Mouse (Mus musculus) lung, postnatal 0 days (tissue): Measurements from ENCODE around the gene Ubr4. TPM values are rescaled to one million over a fixed set of nuclear protein-coding genes. Genes with fewer than 3 reads are reported as not detected.
A peak's percentile ranks its signal among the peaks of the same experiment; 100 is the strongest.

Experiments
- ATAC-seq: fragments of 200-750 bp; cut with Nextera tagmentation; 2 replicates; pipeline ENCODE4 v1.8.0; 2017; ENCODE audit warnings: moderate library complexity
- DNase-seq: peaks from one replicate; pipeline ENCODE4 v3.0.0-alpha.2; 2016; ENCODE audit warnings: low spot score
- H3K27ac ChIP-seq: fragments of 300-500 bp; sonication (generic); 2 replicates; pipeline ENCODE4 v1.5.1; 2014; ENCODE audit warnings: antibody characterized with exemption, mild to moderate bottlenecking, low read length, mixed read lengths
- H3K27me3 ChIP-seq: fragments of 300-500 bp; sonication (generic); replicated peaks from 2 replicates; pipeline ENCODE4 v1.6.1; 2014; ENCODE audit warnings: low read length, mixed read lengths; ENCODE audit not compliant: insufficient read depth
- H3K36me3 ChIP-seq: fragments of 300-500 bp; sonication (generic); 2 replicates; pipeline ENCODE4 v1.6.1; 2014; ENCODE audit warnings: low read length, mixed read lengths; ENCODE audit not compliant: insufficient read depth
- H3K4me1 ChIP-seq: fragments of 300-500 bp; sonication (generic); 2 replicates; pipeline ENCODE4 v1.6.1; 2014; ENCODE audit warnings: antibody characterized with exemption, low read depth, low read length, mixed read lengths; ENCODE audit not compliant: insufficient read depth
- H3K4me2 ChIP-seq: fragments of 300-500 bp; sonication (generic); replicated peaks from 2 replicates; pipeline ENCODE4 v1.6.1; 2014; ENCODE audit warnings: low read depth, mild to moderate bottlenecking, low read length, moderate library complexity, mixed read lengths
- H3K4me3 ChIP-seq: fragments of 300-500 bp; sonication (generic); 2 replicates; pipeline ENCODE4 v1.5.1; 2014; ENCODE audit warnings: low read depth, low read length
- H3K9ac ChIP-seq: fragments of 300-500 bp; sonication (generic); replicated peaks from 2 replicates; pipeline ENCODE4 v1.6.1; 2014; ENCODE audit warnings: low read depth, mild to moderate bottlenecking
- H3K9me3 ChIP-seq: fragments of 300-500 bp; sonication (generic); 2 replicates; pipeline ENCODE4 v1.6.1; 2016; ENCODE audit warnings: low read length, mixed read lengths
- CTCF ChIP-seq: IDR thresholded peaks from 2 replicates; pipeline ENCODE4 v1.5.1; 2016; ENCODE audit warnings: antibody characterized with exemption, mild to moderate bottlenecking
- EP300 ChIP-seq: IDR thresholded peaks from 2 replicates; pipeline ENCODE4 v1.6.1; 2016; ENCODE audit warnings: antibody characterized with exemption, mild to moderate bottlenecking, control low read depth
- WGBS: fragments of 180-500 bp; shearing (Covaris S2); extraction: QIAGEN DNeasy Blood & Tissue Kit; methylation state at CpG from one replicate; pipeline ENCODE4 v1.1.7; 2014; 5-methylcytosine and 5-hydroxymethylcytosine counted together
- polyA plus RNA-seq: library from polyadenylated mRNA; unstranded; fragments of >200 nt; fragmentation: Nextera tagmentation; extraction: Ambion mirVana; gene quantifications from 2 replicates; pipeline ENCODE4 v1.2.1, GENCODE M21; 2015

Ubr4 gene
- polyA plus RNA-seq, 1 experiment from 2014 or later = 50.8 TPM

DNA sequence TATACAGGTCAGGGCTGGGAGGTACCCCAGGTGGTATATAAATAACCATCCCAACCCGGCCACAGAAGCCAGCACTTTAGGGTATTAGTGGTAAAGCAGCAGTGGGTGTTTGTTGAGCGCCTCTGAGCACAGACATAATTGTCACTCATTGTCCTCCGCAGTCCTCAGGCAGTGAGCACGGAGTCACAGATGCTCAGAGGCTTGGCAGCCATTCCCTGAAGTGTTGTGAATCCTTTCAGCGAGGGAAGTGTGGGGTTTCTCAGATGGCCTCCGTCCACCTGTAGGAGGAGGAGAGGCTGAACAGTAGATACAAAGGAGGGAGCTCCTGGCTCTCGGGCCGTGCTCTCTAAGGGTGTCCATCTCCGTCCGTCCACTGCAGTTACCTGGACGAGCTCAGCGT lies 111.8 kb downstream of the Ubr4 start:
- Histone ChIP-seq H3K4me3 (no peak overlapping the region), H3K27me3 (no peaks in the 10 kb centered on the region), H3K9me3 (no peaks in the 10 kb centered on the region), H3K36me3 (peaks cover 78% of the 10 kb centered on the region), H3K9ac (no peak overlapping the region), H3K27ac (no peak overlapping the region), H3K4me1 (no peaks in the 10 kb centered on the region), H3K4me2 (no peak overlapping the region)
- ATAC-seq = no peak
- no peak for TF ChIP-seq EP300
- TF ChIP-seq CTCF = no peak
- no peak for DNase-seq
- 89% methylated on average over 12 of the region's 12 CpGs for WGBS

DNA sequence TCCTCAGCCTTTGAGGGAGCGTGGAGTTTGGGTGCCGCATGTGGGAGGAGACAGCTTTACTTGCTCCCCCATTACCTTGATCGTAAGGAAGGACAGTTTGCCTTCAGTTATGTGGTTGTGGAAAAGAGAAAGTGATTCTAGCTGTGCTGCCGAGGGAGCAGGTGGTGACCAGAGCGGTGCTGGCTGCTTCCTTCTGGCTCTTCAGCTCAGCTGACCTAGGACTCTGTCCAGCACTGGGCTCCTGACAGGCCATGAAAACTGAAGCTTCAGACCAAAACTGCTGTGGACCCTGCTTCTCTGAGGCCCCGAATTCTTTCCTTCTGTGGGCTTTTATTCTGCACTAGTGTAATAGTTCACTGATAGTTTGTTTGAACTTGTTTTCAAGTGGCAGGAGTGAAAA lies 114.1 kb downstream of the Ubr4 start:
- no peak for ATAC-seq
- H3K4me1 ChIP-seq = no peaks in the 10 kb centered on the region
- H3K9ac ChIP-seq = no peak overlapping the region
- TF ChIP-seq EP300 = no peak
- no peak overlapping the region for H3K4me3 ChIP-seq
- 90% methylated on average over 6 of the region's 6 CpGs for WGBS
- no peak overlapping the region for H3K4me2 ChIP-seq
- no peaks in the 10 kb centered on the region for H3K9me3 ChIP-seq
- H3K27me3 ChIP-seq = no peaks in the 10 kb centered on the region
- peaks cover 89% of the 10 kb centered on the region for H3K36me3 ChIP-seq
- DNase-seq = no peak
- H3K27ac ChIP-seq = no peak overlapping the region

GRCm38 (mm10) chr4:139470198-139470597 lies 117.8 kb downstream of the Ubr4 start:
- H3K27me3 ChIP-seq = no peaks in the 10 kb centered on the region
- ATAC-seq (peak; percentile 80), DNase-seq (peak; percentile 83)
- no peak overlapping the region for H3K9ac ChIP-seq
- peaks cover 89% of the 10 kb centered on the region for H3K36me3 ChIP-seq
- H3K4me3 ChIP-seq = no peak overlapping the region
- no peak overlapping the region for H3K27ac ChIP-seq
- no peak overlapping the region for H3K4me2 ChIP-seq
- no peaks in the 10 kb centered on the region for H3K9me3 ChIP-seq
- no peaks in the 10 kb centered on the region for H3K4me1 ChIP-seq
- 31% methylated on average over 7 of the region's 7 CpGs for WGBS
- TF ChIP-seq CTCF = peak; percentile 95
- no peak for TF ChIP-seq EP300

DNA sequence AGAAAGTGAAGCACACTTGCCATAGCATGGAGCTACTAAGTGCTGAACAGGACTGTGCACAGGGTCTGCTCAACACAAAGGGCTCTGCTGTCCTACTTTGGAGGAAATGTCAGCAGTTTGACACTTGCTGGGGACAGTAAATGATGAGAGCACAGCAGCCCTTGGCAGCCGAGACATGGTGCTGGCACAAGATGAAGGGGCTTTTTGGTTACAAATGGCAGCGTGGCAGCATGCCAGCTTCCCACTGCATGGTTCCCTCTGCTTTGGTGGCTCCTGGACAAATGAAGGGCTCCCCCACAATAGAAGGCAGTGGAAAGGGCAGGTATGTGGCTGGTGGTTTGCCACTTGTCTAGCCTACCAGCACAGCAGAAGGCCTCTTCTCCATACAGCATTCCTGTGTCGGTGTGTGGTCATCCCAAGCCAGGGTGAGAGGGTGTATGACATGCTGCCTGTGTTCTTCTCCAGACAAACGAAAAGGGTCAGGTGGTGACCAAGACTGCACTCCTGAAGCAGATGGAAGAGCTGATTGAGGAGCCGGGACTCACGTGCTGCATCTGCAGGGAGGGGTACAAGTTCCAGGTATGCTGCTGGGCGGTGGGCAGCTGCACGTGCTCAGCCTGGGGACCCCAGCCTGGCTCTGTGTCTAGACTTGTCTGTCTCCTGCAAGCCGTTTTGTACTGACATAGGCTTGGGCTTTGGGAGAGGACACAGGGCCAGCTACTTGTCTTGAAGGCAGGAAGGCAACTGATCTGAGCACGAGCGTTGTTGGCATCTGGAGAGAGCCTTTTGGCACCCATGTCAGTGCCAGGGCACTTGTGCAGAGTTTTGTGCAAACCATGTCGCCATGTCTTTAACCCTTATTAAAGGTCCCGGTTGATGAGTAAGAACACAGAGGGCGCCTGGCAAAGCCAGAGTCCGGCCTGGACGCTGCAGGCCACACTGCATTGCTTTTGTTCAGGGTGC lies 124.5 kb downstream of the Ubr4 start:
- ATAC-seq (no peak), DNase-seq (no peak)
- no peak overlapping the region for H3K4me2 ChIP-seq

DNA sequence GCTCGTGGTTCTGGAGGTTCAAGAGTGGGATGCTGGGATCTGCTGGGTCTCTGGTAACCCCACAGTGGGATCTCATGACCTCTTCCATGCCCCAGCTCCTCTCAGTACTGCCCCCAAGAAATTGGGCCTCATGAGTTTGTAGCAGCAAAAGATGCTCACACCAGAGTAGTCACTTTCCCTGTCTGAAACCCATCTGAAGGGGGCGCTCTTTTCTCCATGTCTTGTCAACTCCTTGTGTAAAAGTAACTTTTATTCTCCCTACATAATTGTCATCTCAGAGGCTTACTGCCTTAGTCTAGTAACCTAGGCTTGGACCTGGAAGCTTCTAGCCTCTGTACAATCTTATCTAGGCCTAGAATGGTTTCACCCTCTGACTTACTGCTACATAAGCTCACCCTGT lies 125.6 kb downstream of the Ubr4 start:
- Histone ChIP-seq H3K4me2 (no peak overlapping the region), H3K9me3 (no peaks in the 10 kb centered on the region), H3K9ac (no peak overlapping the region), H3K27ac (no peak overlapping the region), H3K36me3 (peaks cover 86% of the 10 kb centered on the region), H3K4me3 (no peak overlapping the region), H3K27me3 (no peaks in the 10 kb centered on the region), H3K4me1 (no peaks in the 10 kb centered on the region)
- TF ChIP-seq CTCF = peak; percentile 44
- no peak for TF ChIP-seq EP300
- ATAC-seq (no peak), DNase-seq (peak; percentile 23)
- WGBS = 79% methylated on average over 2 of the region's 2 CpGs

More for the DNA sequence above, 124.5 kb downstream of the Ubr4 start:
- WGBS = 84% methylated on average over 16 of the region's 16 CpGs
- TF ChIP-seq CTCF = no peak
- no peak for TF ChIP-seq EP300
- no peaks in the 10 kb centered on the region for H3K4me1 ChIP-seq
- no peak overlapping the region for H3K4me3 ChIP-seq
- H3K27me3 ChIP-seq = no peaks in the 10 kb centered on the region
- H3K9me3 ChIP-seq = no peaks in the 10 kb centered on the region
- peaks cover 85% of the 10 kb centered on the region for H3K36me3 ChIP-seq
- H3K9ac ChIP-seq = no peak overlapping the region
- H3K27ac ChIP-seq = no peak overlapping the region

DNA sequence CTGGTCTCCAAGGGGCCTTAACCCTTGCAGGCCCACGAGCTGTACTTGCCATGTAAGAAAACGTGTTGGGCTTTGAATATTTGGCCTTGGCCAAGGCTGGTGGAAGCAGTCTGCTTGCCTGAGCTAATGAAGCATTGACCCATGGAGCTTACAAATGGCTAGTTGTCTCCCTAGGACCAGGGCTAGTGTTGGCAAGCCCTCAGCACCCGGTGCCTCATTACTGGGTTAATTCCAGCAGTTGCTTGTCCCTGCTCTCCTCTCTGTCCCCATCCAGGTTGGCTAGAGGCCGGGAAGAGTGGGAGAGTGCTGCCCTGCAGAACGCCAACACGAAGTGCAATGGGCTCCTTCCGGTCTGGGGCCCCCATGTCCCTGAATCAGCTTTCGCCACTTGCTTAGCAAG lies 126.8 kb downstream of the Ubr4 start:
- TF ChIP-seq CTCF (no peak), EP300 (no peak)
- Histone ChIP-seq H3K36me3 (peaks cover 80% of the 10 kb centered on the region), H3K4me1 (no peaks in the 10 kb centered on the region)

More for the DNA sequence above, 126.8 kb downstream of the Ubr4 start:
- ATAC-seq = no peak
- no peaks in the 10 kb centered on the region for H3K27me3 ChIP-seq
- no peak overlapping the region for H3K27ac ChIP-seq
- no peaks in the 10 kb centered on the region for H3K9me3 ChIP-seq
- WGBS = 91% methylated on average over 8 of the region's 8 CpGs
- H3K4me3 ChIP-seq = no peak overlapping the region
- H3K4me2 ChIP-seq = no peak overlapping the region
- DNase-seq = no peak
- no peak overlapping the region for H3K9ac ChIP-seq
